Mouse (Mus musculus) right cerebral cortex, postnatal 36 days (tissue): ENCODE data around the gene Csnk1e.

Experiments
- DNase-seq, 2 experiments: peaks; one replicate each; pipeline ENCODE4 v3.0.0; 2022; ENCODE audit warnings: low spot score in 2 of 2, mixed read lengths in 1 of 2

Csnk1e gene

DNA sequence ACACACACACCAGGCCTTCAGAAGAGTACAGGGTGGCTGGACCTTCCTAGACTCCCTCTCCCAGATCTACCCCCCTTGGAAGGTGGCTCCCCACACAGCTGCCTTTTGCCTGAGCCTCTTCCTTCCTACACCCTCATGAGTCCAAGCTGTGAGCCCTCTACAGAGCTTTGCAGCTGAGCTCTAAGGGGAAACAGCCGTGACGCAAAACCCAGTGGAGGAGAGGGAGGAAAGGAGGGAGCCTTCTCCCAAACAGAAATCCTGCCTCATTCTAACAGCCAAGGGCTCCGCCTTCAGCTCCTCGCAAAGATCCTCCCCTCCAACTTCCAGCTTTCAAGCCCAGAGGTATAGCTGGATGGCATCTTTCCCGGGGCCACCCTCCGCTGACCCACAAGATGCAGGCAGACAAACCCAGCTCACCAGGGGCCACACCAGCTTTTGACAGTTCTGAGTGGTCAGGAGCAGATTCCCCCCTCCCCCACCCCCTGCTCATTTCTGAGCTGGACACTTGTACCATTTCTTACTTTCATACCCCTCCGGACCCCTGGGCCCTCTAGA, 11.4 kb downstream of the Csnk1e start:
- peak; percentile 31 to 78 for DNase-seq

DNA sequence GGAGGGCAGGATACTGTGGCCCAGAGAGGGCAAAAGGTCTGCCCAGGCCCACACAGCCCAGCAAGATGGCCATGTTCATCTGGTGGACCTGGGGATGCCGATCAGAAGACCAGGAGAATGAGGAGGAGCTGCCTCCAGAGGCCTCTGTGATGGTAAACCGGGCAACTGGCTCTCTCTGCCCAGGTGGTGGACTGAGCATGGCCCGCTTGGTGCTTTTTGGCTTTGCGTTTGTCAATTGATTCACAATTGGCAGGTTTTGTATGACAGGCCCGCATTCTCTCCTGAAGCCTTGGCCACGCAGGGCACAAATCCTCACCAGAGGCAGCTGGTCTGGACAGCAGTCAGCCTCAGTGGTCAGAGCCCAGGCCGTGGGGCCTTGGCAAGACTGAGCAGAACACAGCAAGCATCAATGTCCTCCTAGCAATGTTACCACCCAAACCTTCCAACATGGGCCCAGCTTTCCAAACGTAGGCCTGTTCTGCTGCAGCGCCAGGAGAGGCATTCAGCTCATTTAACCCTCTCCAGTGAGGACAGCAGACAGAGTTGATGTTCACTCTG, 12.3 kb downstream of the Csnk1e start:
- no peak for DNase-seq

DNA sequence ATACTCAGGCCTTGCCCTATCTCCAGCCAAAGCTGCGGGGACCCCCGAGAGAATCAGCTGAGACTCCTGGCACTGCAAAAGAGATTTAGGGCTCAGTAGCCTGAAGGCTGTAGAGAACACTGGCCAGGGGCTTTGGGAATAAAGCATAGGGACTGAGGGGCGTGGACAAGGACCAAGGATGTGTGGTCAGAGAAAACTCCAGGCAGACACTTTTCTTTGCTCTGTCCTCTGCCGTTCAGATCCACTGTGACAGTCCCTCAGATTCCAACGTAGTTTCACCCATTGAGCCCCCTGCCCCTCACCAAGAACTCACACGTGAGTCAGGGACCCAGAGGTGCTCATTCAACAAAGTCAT, 13.1 kb downstream of the Csnk1e start:
- no peak for DNase-seq

DNA sequence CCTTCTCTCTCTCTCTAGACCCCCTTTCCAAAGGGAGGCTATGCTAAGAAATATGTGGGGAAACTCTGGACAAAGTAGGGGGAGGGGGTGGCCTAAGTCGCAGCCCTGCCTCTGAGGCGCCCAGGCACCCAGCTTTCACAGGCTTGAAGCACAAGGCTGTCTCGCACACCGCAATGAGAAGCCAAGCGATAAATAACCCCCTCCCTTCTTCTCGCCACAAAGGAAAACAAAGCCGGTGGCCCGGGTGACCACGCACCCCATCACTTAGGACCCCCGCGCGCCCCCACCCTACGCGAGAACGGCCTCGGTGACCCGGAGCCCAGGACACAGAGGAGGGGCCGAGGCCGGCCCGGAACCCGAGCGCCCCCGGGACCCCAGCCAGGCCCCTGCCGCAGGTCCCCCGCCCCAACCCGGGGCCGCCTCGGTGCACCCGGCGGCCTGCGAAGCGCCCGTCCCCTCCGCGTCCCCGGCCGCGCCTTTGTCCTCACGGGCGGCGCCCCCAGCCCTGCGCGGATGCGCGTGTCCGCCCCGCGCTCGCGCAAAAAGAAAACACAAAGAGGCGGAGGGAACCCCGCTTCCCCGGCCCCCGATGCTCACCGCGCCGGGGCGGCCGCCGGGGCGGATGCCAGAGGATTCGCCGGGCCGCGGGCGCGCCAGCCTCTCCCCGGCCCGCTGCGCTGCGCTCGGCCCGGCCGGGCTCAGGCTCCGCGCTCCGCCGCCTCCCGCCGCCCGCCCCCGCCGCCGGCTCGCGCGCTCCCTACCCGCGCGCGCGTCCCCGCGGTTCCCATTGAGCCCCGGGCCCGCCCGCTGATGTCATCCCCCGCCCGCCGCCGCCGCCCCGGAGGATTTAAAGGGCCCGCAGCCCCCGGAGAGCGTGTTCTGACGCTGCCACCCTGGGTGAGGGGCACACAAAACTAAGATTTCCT, 13.8 kb downstream of the Csnk1e start:
- peak in 1 of 2 experiments; percentile 71 for DNase-seq

DNA sequence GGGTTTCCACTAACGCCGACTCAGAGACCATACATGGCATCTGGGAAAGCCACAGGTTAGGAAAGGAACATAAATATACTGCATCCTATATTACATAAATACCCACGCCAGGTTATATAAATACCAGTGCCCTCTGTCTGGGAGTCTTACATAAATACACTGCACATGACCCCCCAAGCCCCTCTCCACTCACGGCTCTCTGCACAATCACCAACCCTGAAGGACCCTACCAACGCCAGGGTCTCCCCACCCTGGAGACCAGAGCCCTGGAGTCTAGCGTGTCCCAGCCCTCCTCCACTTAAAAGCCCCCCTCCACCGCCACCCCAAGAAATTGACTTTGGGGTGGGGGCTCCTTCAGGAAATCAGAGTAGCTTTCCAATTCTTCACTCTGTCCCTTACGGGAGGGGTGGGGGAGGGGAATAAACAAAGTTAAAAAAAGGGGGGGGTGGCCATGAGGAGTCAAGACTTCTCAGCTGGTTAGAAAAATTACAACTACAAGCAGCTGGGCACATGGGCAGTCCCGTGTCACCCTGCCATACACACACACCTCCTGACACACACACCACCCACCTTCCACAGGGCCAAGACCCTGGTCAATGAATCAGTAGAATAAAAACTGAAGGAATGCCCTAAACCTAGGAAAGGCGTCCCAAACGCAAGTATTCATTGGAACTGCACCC, 14.6 kb downstream of the Csnk1e start:
- no peak for DNase-seq

DNA sequence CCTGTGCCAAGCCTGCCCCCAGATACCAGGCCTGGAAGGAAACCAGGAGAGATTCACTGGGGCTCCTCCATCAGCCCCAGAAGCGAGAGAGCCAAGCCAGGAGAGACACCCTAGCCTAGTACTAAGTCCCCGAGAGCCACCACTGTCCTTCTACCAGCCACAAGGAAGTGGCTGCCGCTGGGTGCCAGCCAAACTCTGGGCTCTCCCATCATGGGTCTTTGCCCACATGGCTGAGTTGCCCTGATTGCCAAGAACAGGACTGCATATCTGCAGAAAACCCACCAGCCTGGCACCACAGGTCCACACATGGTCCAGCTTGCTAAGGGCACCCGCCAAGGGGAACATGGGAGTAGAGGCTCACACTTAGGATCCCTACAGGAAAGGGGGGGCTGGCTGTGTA, 15.1 kb downstream of the Csnk1e start:
- DNase-seq = peak; percentile 38 to 62

DNA sequence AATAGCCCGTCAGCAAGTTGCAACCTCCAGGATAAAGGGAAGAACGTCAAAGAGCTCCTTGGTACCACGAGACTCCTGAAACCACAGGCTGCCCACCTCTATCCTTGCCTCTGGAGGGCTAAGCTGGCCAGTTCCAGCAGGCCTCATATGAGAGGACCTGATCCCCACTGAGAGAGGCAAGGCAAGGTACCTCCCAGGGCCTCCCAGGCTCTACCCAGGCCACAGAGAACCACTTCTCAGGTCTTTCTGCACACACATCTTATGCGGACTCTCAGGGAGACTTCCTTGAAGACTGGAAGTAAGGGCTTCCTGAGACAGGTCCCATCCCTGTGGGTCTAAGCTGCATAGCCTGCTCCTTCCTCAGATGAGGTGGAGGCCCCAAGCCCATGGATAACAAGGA, 16.0 kb downstream of the Csnk1e start:
- DNase-seq = no peak

DNA sequence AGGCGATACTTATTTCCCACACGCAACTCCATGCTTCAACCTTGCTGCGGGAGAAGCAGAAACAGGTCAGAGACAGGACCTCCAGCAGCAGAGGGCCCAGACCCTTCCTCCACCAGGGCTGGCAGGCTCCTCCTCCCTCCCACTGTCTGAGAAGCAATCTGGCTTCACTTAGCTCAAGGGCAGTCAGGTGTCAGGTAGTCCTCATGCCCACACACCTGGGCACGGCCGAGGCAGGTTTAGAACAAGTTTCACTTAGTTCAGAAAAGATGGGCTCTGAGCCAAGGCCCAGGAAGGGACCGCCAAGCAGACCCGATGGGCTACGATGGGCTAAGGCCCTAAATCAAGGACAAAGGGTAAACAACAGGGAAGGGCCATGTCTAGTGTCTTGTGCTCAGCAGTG, 16.6 kb downstream of the Csnk1e start:
- DNase-seq = no peak

DNA sequence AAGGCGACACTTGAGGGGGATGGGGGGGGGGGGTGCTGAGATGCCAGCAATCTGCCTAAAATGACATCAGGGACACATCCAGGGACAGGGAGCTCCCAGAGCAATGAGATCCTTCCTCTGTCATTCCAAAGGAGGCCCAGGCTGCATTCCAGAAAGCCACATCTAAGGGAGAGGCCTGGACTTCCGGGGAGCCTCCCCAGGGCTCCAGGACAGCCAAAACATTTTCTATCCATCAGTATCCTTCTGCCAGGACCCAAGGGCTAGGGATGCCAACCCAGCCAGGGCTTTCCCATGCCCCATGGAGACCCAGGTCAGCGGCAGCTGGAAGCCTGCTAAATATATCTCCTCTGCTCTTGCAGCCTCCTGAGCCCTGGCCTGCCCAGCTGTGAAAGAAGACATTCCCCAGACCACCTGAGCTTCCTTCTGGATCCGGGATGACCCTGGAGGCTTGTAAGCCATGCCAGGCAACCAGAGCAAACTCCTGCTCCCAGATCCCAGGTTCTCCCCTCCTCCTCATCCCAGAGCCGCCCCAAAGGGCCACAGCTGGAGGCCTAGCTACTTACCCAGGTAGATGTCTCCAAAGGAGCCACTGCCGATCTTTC, 17.1 kb downstream of the Csnk1e start:
- no peak for DNase-seq

DNA sequence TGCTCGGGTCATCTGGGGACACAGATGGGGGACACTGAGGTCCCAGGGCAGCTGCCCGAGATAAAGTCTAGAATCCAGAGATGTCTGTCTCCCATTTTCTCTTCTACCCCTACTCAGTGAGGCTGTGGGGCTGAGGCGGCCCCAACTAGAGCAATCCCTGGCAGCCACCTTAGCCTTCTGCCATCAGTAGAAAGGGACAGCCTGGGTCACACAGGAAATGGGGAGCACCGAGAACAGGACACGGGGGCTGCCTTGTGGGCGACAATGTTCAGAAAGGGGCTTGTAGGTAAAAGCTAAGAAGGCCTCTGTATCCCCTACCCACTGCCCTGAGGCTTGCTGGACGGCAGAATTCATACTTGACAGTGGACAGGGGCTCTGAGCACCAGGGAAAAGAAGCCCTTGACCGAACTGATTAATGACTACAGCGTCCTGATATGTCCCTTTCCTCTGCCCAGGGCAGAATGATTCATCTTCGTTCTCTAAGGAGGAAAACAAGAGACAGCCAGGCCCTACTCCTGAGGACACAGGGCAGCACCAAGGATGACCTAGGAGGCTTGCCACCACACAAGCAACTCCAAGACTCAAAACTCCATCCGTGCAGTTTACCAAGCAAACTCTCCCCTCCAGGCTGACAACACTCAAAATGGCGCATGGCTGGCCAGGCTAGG, 17.7 kb downstream of the Csnk1e start:
- no peak for DNase-seq

DNA sequence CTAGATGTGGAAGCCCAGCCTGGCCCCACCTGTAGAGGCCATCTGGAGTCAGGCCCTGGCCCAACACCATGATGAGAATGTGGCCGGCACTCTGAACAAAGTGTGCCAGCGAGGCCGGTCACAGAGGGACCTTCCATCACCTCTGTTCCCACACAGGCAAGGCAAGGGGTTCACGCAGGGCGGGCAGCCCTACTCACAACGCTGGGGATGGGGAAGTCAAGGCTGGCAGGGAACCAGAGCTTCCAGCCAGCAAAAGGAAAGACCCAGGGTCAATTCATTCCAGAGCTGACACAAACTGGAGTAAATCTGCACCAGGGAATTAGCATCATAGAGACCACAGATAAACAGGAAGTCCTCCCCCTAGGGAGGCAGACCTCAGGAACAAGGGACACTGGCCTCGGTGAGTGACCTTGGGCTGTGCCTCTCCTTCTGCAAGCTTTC, 18.9 kb downstream of the Csnk1e start:
- DNase-seq = no peak

DNA sequence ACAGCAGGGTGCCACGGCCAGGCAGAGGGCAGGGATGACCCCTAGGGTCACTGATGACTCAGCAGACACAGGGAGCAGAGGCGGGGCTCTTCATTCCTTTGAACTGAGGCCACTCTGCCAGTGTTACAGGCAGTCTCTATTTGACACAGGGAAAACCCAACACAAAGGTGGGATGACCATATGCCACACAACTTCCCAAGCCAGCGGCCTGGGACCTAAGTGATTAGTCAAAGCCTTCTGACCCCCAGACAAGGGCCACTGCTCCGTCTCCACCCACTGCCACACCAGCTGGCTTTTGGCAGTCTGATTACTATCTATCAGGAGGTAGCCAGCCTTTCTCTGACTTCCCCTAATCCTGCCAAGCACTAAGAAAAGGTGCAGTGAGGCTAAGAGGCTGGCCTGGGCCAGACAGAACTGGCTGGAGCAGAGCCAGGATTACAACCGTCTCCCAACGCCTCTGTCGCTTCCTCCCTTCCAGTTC, 20.1 kb downstream of the Csnk1e start:
- no peak for DNase-seq

DNA sequence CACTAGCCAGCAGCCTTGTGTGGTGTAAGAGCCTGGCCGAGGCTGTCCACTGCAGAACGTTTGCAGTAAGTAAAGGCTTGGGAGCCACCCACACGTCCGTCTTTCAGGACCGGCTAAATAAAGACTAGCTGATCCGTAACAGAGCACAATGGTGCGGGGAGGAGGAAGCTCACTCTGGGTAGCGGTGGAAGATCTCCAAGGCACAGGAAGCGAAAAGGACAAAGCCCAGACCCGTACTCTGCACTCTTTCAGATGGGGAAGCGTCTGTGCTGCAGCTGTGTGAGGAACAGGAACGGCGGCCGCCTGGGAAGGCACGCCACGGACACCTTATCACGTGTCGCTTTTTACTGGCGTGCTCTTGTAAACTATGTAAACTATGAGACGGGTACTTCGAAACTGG, 22.5 kb downstream of the Csnk1e start:
- peak; percentile 45 to 71 for DNase-seq

DNA sequence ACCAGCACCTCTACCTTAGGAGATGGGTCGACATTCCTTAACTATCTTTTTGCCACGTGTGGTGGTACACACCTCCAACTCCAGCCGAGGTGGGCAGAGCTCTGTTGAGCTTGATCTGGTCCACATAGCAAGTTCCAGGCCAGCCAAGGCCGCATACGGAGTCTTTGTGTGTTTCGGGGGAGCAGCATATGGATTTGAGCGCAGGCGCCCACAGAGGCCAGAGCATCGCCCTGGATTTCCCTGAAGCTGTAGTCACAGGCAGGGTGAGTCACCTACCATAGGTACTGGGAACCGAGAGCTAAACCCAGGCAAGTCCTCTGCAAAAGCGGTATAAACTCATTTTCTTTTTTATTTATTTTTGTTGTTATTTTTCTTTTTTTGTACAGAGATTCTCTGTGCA, 23.0 kb downstream of the Csnk1e start:
- DNase-seq = no peak

DNA sequence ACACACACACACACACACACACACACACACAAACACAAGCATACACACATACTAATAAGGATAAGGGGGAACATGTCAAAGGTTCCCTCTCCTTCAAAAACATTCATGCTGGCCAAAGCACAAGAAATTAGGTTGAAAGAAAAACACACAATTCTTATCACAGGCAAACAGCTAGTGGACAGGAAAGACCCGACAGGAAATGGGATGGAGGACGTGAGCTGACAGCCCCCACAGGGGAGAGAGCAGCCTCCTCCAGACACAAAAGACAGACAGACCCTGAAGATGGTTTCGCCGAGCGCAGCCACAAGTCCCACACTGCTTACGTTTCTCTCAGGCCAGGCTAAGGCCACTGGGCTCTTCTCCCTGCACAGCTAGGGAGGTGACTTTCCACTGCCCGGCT, 23.4 kb downstream of the Csnk1e start:
- DNase-seq = no peak

DNA sequence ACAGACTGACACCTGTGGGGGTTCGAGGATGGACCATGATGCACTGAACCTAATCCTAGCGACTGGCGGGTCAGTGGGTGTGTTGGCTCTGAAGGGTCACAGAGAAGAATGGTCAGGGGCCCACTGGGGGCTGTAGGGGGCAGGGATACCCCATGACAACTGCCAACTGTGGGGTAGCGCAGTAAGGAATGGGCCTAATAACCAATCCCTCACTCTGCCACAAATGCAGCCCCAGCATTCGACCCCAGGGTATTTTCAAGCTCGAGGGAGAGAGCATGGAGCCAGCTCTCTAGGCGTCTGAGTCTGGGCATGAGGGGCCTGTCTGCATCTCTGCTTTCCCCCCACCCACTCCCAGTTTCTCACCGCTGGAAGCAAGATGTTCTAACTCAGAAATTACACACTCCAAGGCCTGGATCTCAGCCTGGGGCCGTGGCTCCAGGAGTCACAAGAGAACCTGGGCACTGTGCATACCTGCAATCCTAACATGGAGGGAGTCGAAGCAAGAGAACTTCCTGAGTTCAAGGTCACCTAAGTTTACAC, 24.8 kb downstream of the Csnk1e start:
- no peak for DNase-seq

DNA sequence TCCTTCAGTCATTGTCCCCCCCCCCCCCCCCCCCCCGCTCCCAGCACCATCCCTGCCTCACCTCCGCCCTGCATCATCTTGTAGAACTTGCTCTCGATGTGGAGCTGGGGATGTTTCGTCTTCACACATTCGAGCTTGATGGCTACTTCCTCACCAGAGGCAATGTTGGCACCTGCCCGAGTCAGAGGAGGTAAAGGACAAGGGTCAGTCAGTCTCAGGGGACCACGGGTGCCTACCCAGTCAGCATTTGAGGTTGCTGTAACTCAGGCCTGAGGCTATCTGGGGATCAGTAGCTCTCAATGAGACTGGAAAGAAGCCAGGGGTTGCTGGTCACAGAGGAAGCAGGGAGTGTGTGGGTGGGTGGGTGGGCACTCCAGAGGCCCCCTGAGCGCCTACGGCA, 25.4 kb downstream of the Csnk1e start:
- DNase-seq = no peak

DNA sequence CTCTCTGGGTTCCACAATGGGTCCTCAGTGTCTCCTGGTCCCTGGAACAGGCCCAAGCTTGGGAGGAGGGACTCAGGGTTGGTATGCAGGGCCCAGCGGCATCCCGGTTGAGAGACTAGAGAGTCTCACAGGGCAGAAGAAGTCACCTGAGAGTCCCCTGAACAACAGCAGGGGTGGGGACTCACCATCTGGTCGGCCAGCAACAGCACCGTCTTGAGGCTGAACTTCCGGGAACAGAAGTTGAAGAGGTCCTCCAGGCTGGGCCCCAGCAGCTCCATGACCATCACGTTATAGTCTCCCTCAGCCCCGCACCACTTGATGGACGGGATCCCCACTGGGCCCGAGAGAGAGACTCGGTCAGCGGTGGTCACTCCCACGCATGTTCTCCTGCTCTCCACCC, 25.8 kb downstream of the Csnk1e start:
- no peak for DNase-seq

DNA sequence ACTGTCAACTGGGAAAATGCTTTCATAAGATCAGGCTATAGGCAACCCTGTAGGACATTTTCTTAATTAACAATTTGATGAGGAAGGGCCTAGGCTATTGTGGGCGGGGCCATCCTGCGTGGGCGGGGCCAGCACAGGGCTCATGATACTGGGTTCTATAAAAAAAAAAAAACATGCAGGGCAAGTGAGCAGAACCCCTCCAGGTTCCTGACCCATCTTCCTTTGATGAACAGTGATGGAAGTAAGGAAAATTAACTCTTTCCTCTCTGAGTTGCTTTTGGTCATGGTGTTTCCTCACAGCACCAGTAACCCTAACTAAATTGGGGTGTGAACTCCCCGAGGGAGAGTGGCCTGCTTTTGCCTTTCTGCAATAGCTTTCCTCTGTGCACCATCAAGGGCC, 26.8 kb downstream of the Csnk1e start:
- DNase-seq = no peak

DNA sequence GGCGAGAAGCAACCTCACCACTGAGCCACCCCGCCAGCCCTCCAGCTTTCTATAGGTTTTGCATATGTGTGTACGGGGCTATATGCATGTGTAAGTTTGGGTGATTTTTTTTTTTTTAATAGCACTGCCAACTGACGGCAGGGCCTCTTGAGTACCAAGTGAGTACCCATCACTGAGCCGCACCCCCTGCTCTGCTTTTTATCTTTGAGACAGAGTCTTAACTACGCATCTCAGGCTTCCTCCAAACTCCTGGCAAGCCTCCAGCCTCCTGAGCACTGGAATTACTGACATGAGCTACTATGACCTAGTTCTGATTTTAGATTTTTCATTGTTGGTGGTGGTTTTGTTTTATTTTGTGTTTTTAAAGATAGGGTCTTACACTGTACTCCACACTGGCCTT, 27.9 kb downstream of the Csnk1e start:
- DNase-seq = no peak

DNA sequence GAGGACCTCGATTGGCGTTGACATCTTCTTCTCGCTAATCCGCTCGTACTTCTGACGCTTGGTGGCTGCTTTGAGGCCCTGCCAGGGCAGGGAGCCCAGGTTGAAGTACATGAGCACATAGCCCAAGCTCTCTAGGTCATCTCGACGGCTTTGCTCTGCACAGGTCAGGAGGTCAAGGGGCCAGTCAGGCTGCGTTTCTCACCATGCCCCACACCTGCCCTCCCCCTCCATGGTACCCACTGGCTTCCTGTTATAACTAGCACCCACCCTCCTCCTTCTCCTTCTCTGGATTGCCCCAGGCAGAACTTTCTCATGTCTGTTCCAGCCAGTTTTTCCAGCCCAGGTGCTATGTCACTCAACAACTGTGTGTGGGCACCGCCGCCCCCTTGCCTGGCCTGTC, 29.9 kb downstream of the Csnk1e start:
- DNase-seq = no peak
